27 mouse cellular contexts compared by ENCODE assay signal in the genomic region with DNA sequence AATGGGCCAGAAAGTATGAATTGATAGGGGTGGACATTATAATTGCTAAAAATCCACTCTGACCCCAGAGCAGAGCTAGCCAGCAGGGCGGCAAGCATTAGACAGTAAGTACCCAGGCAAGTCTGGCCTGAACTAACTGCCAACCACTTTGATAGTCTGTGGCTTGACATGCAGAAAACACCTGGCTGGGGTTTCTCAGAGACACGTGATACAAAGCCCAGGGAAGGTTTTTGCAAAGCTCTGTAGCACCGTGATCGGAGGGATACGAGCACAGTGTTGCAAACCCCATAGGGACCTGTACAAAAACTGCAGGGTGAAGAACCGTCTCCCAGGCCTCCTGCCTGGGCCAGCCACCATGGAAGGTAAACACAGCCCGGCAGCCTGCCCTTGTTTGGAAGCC.
"Had no signal": no experiment of that assay in that cellular context is flagged by ENCODE, and none has a peak within 500 bp of the region (broad histone marks: within the 10 kb centered on the region; RNA-seq: fewer than 3 reads in every experiment).

No protein-coding gene starts in this region.

- H3K27me3 ChIP-seq: heart, embryonic 13.5 days; heart, embryonic 15.5 days; hindbrain, embryonic 12.5 days; kidney, embryonic 15.5 days; limb, embryonic 13.5 days; limb, embryonic 15.5 days had no signal

- H3K4me2 ChIP-seq: heart, embryonic 11.5 days; heart, embryonic 13.5 days; heart, embryonic 15.5 days; hindbrain, embryonic 12.5 days; hindbrain, embryonic 14.5 days; kidney, embryonic 15.5 days; limb, embryonic 13.5 days; limb, embryonic 15.5 days; liver, embryonic 12.5 days had no signal

- H3K9ac ChIP-seq: heart, embryonic 13.5 days; heart, embryonic 15.5 days; hindbrain, embryonic 12.5 days; hindbrain, embryonic 14.5 days; kidney, embryonic 15.5 days; limb, embryonic 13.5 days; limb, embryonic 15.5 days; liver, embryonic 12.5 days; liver, embryonic 14.5 days had no signal

- H3K4me3 ChIP-seq: heart, adult 2 months; heart, embryonic 13.5 days; heart, embryonic 15.5 days; hindbrain, embryonic 10.5 days; hindbrain, embryonic 12.5 days; kidney, embryonic 15.5 days; layer of hippocampus, adult 2 months; left cerebral cortex, adult 2 months; limb, embryonic 13.5 days; limb, embryonic 15.5 days; liver, embryonic 12.5 days had no signal

- H3K36me3 ChIP-seq: heart, embryonic 13.5 days; heart, embryonic 15.5 days; hindbrain, embryonic 10.5 days; hindbrain, embryonic 12.5 days; kidney, embryonic 15.5 days; limb, embryonic 13.5 days; limb, embryonic 15.5 days; liver, embryonic 12.5 days had no signal

- DNase-seq: gastrocnemius, postnatal 10 days; gastrocnemius, postnatal 25 days; heart, adult 2 months; heart, postnatal 14 days; heart, postnatal 36 days; kidney, adult 18-20 months; kidney, adult 8-10 months; kidney, postnatal 14 days; kidney, postnatal 4 days; left cerebral cortex, postnatal 4 days had no signal

- ATAC-seq: hindbrain, embryonic 16.5 days; inflammation-experienced regulatory T-cells, adult 6 months; intestine, postnatal 0 days; liver, embryonic 12.5 days had no signal

- H3K9me3 ChIP-seq: heart, embryonic 13.5 days; heart, embryonic 15.5 days; hindbrain, embryonic 12.5 days; kidney, embryonic 15.5 days; limb, embryonic 15.5 days; liver, embryonic 12.5 days had no signal

- H3K4me1 ChIP-seq: liver, embryonic 12.5 days had no signal

- H3K27ac ChIP-seq: heart, adult 2 months; heart, embryonic 13.5 days; heart, embryonic 15.5 days; hindbrain, embryonic 10.5 days; hindbrain, embryonic 12.5 days; hindbrain, embryonic 14.5 days; kidney, embryonic 15.5 days; kidney, postnatal 0 days; layer of hippocampus, adult 2 months; left cerebral cortex, adult 2 months; limb, embryonic 13.5 days; limb, embryonic 15.5 days; liver, embryonic 12.5 days; liver, embryonic 14.5 days had no signal
